Mouse (Mus musculus) Muller cell, postnatal 12 days (primary cell): Measurements from ENCODE around the gene Syt12.

Experiments
- DNase-seq: peaks from one replicate; pipeline ENCODE4 v3.0.0-alpha.2; 2015; ENCODE audit errors: inconsistent ontology term

The Syt12 gene

DNA sequence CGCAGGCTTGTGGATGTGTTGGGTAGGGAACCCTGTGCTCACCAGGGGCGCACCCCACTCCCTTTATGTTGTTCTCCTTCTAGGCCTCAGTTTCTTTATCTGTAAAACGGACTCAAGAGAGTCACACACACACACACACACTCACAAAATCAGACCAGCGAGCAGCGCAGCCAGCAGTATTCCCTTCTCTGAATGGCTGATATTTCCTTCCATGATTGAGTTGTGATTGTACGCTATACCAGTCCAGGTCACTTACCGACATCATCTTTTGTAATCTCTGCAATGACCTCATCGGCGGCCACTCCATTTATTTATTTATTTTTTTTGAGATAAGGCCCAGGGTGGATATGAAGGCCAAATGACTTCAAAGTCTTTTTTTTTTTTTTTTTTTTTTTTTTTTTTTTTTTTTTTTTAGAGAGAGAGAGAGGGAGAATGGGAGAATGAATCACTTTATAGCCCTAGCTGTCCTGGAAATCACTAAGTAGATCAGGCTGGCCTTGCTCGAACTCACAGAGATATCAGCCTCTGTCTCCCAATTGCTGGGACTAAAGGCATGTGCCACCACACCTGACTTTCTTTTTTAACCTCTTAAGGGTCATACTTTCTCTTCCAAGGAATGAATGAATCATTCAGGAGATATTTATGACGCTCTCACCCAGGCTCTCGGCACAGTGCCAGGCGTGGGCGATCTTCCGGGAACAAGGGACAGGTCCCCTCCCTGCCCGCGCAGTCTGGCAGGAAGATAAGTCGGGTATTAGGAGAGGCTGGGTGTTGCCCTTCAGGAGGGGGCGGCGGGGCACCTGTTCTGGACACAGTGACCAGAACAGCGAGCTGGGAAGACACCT is at the start of gene Syt12:
Gene Syt12, minus strand, starts transcription at position 103 of the 845 bp plus-strand sequence.
- peak; percentile 90 for DNase-seq

DNA sequence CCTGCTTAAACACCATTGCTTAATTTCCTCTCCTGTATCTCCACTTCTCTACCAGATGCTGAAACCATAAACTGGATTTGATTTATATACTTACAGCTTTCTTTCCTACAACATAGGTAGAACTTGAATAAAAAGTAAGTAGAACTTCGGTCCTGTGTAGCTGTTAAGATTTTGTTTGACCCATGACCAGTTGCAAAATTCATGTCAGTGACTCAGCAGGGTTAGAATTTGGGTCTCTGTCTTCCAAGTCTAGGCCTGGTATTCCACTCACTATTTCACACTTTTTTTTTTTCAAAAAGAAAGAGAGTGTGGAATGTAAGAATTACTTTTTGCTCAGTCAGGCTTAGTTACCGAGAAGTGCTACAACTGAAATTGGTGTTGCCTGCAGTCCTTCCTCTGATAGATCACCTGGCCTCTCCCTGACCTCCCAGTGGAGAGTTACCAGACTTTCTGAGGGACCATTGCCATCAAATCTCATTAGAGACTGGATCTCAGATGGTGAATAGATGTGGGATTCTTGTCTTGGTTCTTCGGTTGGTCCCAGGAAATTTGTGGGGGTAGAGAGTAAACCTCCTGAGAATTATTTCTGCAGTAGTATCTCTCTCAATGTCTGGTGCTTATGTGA is 44.3 kb upstream of the Syt12 start:
- peak; percentile 66 for DNase-seq

DNA sequence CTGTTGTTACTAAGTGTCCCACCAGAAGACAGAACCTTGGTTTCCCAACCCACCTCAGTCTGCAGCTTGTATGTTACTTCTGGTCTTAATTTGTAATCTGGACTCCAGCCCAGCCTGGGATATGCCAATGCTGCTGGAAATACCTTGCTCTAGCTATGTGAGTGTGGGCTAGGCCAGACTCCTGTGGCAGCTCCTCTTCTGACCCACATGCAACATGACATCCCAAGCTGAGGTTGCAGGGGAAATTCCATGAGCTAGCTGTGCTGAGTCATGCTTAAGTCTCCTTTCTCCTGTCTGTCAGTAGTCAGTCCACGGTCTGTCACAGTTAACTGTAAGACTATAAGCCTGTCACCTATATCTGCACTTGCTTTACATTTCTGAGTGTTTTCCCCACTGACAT is 40.2 kb upstream of the Syt12 start:
- DNase-seq = peak; percentile 51

DNA sequence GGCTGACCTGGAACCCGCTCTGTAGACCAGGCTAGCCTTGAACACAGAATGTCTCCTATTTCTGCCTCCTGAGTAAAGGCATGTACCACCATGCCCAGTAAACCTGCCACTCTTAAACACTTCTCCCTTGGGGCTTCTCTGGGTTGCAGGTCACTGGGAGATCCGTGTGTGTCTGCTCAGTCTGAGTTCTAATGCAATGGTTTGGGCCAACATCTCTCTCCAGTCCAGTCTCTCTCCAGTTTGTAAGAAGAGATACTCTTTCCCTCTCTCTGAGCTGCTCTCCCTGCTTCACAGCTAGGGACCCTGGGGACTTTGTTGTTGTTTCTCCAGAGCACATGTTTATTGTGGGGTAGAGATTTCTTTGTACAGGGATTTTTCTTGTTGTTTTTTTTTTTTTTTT is 39.0 kb upstream of the Syt12 start:
- DNase-seq = no peak

DNA sequence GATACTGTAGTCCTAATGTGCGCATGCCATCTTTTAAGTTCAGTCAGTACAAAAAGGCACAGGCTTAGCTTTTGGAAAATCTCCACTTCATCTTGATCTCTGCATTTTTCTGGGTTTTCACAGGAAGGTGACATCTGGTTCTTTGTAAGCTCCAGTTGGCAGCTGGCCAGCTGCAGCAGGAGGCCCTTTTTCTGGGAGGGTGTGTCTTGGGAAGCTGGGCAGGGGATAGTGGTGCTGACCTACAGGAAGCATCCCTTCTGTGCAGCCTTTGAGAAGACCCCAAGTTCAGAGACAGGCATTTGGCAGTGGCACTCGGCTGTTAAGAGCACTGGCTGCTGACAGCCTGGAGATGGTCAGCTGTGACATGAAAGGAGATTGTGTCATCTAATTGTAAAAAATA is 38.5 kb upstream of the Syt12 start:
- peak; percentile 52 for DNase-seq

DNA sequence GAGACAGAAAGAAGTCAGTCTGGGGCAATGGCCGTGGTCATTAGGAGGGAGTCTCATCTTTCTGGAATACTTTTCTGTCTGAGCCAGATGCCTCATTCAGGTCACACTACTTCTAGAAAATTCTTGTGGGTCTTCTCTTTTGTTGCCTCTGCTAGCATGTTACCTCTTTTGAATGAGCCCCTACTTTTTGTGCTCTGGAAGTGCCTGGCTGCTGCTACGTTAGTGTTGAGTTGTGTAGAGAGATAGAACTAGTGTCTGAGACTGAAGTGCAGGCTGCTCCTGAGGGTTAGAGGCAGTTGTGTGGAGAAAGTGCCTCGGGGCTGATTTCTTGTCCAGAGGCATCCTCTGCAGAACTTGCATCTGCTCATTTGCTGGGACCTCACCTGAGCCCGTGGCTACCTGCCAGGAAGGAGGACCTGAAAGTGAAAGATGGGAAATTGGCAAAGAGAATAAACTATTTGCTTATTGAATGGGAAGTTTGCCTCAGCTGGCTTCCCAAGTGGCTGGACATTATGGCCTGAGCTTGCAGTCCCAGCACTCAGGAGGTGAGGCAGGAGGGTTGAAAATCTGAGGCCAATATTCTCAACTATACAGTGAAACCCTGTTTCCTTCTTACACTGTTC is 36.1 kb upstream of the Syt12 start:
- no peak for DNase-seq

DNA sequence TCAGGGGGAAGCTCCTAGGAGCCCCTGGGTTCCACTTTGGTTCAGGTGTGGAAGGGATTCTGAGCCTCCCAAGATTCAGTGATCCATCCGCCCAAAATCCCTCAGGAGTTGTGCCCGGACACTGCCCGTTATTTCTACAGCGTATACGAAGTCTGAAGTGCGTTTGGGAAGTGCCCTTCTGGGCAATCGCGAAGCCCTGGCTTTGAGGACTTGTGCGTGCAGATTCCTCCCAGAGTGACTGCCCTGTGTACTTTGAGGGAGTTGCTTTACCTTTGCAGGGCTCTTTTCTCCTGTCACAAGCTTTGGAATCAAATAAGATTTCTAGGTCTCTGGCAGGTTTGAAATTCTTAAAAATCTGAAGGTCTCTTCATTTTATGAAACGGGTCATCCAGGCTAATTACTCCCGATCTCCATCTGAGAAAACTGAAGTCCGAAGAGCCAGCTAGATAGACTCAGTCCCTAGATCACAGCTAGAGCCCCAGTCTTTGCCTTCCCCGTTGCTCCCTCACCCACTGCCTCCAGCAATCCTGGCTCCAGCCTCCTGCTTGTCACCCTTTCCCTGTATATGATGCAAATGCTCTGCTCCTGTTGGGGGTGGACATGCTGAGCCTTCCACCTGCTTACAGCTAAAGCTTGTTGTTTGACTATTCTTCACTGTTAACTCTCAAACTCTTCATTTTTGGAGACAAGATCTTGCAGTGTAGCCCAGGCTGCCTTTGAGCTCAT is 34.0 kb upstream of the Syt12 start:
- no peak for DNase-seq

DNA sequence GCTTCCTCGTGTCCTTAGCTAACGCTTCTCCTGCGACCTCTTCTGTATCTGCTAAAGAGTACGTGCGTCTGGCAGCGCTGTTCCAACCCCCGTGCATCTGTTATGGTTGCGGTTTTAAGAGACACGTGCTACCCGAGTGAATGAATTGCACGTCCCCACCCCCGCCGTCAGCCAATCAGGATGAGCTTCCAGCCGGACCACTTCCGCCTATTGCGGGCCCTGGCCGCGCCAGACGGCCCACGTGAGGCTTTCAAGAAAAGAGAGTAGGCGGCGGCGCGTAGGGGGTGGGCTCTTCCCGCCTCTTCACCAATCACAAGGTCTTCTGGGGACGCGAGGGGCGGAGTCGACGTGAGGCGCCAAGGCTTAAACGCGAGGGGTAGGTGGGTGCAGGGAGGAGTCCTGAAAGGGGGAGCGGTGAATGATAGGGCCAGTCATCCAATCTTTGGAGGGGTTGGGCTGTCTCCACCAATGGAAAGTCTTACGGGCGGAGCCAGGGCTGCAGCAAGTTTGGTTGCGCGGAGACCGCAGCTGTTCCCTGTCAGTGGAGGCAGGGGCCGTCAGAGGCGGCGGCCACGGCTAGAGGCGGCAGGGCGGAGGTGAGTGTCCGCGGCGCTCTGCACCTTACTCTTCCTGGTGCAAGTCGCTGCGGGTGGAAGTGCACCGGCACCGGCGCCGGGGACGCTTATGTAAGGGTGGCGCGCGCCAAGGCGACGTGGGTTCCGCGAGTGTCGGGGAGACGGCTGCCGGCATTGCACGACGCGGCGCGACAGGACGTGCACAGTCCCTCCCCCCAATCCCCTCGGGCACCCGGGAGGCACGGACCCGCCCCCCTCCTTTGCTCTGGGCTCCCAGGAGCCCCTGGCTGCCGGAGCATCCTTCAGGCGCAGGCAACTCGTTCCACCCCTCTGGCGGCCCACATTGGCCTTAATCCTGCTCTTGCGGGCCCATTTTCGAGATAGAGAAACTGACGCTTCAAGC is 33.0 kb upstream of the Syt12 start, which contains the start of gene Pcx:
Gene Pcx, plus strand, starts transcription at position 487 of the 978 bp plus-strand sequence.
- DNase-seq = peak; percentile 100

DNA sequence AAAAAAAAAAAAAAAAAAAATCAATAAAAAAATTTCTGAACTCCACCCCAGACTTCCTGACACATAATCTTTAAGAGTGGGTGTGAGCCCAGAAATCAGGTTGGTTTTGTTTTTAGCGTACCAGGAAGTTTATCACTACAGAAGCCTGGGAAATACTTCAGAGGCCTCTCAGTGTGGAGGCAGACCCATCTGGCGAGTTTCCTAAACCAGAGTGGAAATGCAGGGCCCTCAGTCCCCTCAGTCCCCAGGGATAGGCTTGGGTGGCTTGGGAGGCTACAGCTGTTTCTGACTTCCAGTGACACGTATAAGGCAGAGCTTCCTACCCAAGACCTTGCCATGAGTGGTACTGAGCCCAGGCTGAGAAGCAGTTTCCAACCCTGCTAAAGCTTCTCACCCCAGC is 30.5 kb upstream of the Syt12 start:
- DNase-seq = no peak

DNA sequence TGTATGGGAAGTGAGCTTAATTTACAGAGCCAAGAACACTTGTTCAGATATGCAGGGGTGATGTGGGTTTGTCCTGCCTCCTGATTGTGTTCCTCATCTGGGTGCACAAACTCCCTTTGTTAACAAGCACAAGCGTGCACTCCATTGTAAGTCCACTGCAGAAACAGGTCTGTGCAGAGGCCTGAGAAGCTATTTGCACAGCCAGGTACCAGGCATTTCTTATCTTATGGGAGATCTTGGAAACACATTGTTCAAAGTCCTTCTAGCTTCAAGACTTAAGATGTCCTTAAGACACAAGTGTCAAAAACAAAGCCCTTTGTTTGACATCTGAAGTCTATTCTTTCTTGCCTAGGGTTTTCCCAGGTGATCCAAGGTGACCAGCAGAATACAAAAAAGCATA is 27.6 kb upstream of the Syt12 start:
- no peak for DNase-seq

DNA sequence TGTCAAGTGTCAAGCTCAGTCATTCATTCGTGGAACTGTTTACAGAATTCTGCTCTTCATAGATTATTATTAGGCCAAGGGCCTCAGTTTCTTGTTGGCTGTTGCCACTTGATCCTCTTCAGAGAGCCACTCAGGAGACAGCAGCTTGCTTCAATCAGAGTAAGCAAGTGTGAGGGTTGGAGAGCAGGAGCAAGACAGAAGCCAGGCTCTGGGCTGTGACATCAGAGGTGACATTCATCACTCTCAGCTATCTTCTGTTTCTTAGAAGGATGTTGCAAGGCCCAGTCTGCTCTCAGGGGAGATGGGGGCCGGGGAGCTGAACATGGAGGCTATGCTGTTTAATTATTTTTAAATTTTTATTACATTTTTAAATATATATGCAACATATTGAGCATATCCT is 25.5 kb upstream of the Syt12 start:
- no peak for DNase-seq

DNA sequence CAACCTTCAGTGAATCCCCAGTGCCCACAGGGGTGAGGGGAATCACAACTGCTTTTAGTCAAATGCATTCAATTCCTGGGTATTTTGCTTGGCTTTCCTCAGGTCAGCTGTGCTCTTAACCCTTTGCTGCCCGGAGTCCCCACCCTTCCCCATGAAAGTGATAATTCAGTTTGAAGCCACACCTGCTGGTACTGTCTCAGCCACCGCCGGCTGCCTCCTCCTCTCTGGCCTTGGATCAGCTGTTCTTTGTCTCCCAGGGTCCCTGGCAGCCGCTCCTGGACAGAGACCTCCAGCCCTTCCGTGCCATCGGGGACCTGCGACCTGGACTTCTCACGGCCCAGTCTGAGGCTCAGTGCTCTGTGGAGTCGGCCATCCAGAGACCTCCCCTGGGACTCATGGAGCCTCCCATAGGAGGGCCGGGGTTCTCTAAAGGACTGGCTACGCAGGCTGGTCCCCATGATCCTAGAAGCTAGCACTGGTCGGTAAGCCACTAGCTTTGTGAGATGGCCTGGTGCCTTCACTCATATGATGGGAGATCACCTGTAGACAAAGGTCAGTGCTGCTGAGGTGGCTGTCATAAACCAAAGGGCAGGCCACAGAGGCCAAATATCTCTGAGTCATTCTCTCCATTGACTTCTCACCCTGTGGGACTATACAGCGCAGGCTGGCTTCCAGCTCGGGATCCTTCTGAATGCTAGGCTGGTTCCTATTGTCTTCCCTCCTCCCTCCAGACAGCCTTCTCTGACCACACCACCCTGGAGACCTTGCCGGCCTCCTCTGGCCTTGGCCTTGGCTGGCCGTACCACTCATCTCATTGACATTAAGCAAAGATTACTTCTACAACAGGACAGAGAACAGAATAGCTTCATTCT is 21.1 kb upstream of the Syt12 start, which contains the start of gene 2010003K11Rik:
Gene 2010003K11Rik, minus strand, starts transcription at position 522 of the 872 bp plus-strand sequence.
- DNase-seq = no peak

DNA sequence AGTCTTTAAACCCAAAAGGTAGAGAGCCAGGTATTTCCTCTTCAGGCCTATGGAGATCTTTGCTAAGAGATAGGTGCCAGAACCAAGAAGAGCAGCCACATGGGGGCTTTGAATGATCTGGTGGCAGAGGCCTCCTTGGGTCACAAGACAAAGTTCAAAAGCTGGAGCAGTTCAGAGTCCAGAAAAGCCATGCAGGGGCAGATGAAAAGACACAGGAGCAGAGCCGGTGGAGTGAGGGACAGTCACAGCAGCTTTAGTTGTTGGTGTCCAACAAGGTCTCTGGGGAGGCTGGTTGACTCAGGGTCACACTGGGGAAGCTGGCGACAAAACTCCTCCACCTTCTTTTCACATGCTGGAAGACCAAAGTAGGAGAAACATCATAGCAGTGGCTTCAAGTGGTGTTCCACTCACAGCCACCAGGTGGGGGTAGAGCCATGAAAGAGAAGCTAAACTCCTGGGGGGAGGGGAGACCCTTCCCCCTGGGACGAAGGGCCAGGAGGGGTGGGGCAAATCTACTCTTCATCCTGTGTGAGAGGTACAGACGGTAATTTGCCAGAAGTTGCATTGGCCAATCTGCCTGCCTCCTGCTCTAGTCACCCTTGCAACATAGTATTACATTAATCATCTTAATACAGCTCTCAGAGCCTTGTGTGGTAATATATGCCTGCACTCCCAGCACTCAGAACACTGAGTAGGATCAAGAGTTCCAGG is 20.2 kb upstream of the Syt12 start:
- DNase-seq = peak; percentile 87

DNA sequence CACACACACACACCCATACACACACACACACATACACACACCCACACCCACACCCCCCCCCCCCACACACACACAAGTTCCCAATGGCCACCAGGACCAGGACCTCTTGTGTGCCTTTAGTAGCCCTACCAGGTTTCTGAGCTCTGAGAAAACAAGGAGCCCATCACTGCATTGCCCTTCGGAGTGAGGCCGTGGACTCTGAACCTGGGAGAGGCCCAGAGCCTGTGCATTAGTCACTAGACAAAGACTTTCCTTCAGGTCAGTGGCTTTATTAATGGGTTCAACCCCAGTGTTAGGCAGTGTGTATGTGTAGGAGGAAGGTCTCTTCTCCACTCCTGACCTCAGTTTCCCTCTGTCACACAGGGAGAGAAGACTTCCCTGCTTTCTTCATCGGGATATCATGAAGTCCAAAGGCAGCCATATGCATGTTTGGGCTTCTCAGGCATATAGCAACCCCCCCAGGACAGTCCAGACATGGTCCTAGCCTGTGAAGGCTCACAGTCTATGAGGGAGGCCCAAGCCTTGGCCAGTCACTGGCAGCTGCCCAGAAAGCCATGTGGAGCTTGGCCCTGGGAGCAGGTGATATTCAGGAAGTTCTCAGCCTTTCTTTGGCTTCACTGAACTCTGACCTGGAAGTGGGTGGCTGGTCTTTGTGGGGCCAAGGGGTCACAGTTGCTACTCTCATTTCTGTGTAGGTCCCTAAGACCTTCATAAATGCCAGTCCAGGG is 19.5 kb upstream of the Syt12 start:
- no peak for DNase-seq

DNA sequence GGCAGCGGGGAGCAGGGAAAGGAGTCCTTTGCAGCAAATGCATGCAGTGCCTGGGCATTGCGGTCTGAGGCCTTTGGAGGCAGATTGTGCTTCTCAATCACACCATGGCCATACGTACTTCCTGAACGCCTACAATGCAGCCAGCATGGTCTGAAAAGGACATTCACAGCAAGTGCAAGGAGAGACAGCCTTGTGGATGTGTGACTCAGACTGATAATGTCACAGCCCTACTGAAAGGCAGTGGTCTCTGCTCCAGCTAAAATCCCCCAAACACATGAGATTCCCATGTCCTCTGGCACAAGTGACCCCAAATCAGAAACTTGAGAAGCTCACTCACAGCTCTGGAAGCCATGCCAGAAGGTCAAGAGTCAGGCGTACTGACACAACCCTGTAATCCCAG is 18.6 kb upstream of the Syt12 start:
- DNase-seq = no peak

DNA sequence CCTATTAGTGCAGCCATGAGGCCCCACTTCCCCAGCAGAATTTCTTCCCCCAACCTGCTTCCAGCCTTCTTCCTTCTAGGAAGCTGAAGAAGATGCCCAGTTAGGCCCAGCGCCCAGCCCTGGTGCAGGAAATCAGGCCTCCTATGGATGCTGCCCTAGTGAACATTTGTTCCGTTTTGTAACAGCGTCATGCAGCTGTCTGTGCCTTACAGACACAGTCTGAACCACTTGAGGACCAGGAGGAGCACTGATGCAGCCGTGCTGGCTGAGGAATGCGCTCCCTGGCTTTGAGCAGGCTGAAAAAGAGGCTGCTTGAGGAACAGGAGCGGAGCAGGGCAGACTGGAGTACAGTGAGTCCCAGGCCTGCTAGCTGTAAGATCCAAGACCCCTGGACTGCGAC is 17.5 kb upstream of the Syt12 start:
- no peak for DNase-seq

DNA sequence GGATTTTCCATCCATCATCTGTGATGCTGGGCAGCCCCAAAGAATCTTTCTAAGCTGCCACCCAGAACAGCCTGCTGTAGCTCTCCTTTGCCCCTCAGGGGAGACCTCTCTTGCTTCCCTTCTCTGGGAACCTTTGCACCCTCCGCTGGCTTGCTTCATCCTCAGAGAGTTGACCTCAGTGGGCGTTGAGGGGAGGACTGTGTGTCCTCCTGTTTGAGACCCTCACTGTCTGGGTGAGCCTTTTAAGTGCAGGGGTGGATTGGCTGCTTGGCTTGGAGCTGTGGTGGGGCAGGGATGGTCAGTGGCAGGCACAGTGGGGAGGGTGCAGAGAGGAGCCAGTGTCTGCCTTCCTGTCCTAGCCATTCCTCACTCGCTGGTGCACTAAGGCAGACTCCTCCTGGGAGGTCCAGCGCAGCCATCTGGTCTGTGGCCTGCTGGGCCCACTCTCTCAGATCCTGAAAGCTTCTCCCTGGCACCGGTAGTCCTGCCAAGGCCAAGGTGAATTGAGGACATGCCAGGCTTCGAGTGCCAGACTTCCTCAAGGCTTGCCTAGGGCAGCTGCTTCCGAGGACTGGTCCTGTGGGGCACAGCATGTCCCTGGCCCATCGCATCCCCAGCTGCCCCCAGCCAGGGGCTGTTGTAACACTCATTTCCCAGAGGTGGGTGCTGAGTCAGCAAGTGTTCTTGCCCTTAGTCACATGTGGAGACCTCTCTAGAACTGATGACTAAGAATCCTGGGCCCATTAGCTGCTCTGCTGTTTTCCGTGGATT is 15.5 kb upstream of the Syt12 start:
- DNase-seq = peak; percentile 78
